Mouse (Mus musculus) olfactory bulb, adult 2 months (tissue): Measurements from ENCODE around the gene Gm1113.

Source experiments
- CTCF ChIP-seq: fragments of 200-500 bp; IDR thresholded peaks from 2 replicates; pipeline ENCODE4 v1.5.1; 2012; ENCODE audit warnings: low read depth, mild to moderate bottlenecking, low read length, moderate library complexity; ENCODE audit not compliant: insufficient read depth
- POLR2A ChIP-seq: fragments of 200-500 bp; IDR thresholded peaks from 2 replicates; pipeline ENCODE4 v1.6.1; 2012; ENCODE audit warnings: mild to moderate bottlenecking, low read depth, low read length, moderate library complexity; ENCODE audit not compliant: insufficient read depth

DNA sequence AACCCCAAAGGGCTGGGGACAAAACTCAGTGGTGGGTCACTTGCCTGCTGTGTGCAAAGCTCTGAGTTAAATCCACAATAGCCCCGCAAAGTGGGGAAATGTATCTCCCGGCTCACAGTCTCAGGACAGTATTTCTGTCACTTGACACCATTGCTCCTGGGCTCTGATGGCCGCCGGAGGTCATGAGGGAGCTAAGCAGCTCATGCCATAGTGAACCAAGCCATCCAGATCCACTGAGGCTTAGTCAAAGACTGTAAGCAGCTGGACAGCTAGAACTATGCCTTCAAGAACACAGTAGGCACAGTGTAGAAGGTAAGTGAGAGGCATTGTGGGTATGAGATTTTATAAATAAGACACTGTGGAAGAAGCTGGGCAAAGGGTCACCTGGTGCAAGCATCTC is 23.1 kb downstream of the Gm1113 start:
- no peak for TF ChIP-seq CTCF
- TF ChIP-seq POLR2A, result no peak
